Mouse (Mus musculus): ENCODE data around the gene Fmnl1.

Gene Fmnl1

GRCm38 (mm10) chr11:103160738-103161137 is 10.2 kb upstream of the Fmnl1 start:
- DNase-seq (ENCODE audit: low spot score in 2 of 2) = no peak

- no peak for DNase-seq (ENCODE audit: low spot score in 2 of 2)
Observed at GRCm38 (mm10) chr11:103161449-103161848, 9.5 kb upstream of the Fmnl1 start.

- no peak for DNase-seq (ENCODE audit: low spot score in 2 of 2)
Observed at GRCm38 (mm10) chr11:103162132-103162531, 8.8 kb upstream of the Fmnl1 start.

GRCm38 (mm10) chr11:103164391-103164790 is 6.5 kb upstream of the Fmnl1 start:
- DNase-seq (ENCODE audit: low spot score in 2 of 2) = no peak

GRCm38 (mm10) chr11:103168690-103169390 is 2.1 kb upstream of the Fmnl1 start:
- DNase-seq (ENCODE audit: low spot score in 2 of 2) = peak; percentile 75 to 84

- DNase-seq (ENCODE audit: low spot score in 2 of 2) = no peak
Observed at GRCm38 (mm10) chr11:103169664-103170063, 1.2 kb upstream of the Fmnl1 start.

GRCm38 (mm10) chr11:103170111-103170493 is 805 bp upstream of the Fmnl1 start:
- DNase-seq (ENCODE audit: low spot score in 2 of 2) = no peak

GRCm38 (mm10) chr11:103171286-103171620 is 346 bp downstream of the Fmnl1 start:
- DNase-seq (ENCODE audit: low spot score in 2 of 2) = no peak

GRCm38 (mm10) chr11:103171703-103172391 is 940 bp downstream of the Fmnl1 start:
- peak in 1 of 2 experiments; percentile 29 for DNase-seq (ENCODE audit: low spot score in 2 of 2)

- DNase-seq (ENCODE audit: low spot score in 2 of 2) = no peak
Observed at GRCm38 (mm10) chr11:103172392-103173040, 1.6 kb downstream of the Fmnl1 start.

- DNase-seq (ENCODE audit: low spot score in 2 of 2) = no peak
Observed at GRCm38 (mm10) chr11:103173041-103173770, 2.3 kb downstream of the Fmnl1 start.

- peak in 1 of 2 experiments; percentile 70 for DNase-seq (ENCODE audit: low spot score in 2 of 2)
Observed at GRCm38 (mm10) chr11:103173771-103174344, 3.0 kb downstream of the Fmnl1 start.

GRCm38 (mm10) chr11:103174411-103174832 is 3.5 kb downstream of the Fmnl1 start:
- DNase-seq (ENCODE audit: low spot score in 2 of 2) = no peak

GRCm38 (mm10) chr11:103174891-103175391 is 4.0 kb downstream of the Fmnl1 start:
- DNase-seq (ENCODE audit: low spot score in 2 of 2) = no peak

GRCm38 (mm10) chr11:103175688-103176442 is 5.0 kb downstream of the Fmnl1 start:
- DNase-seq (ENCODE audit: low spot score in 2 of 2) = no peak

GRCm38 (mm10) chr11:103176510-103176909 is 5.6 kb downstream of the Fmnl1 start:
- no peak for DNase-seq (ENCODE audit: low spot score in 2 of 2)

- DNase-seq (ENCODE audit: low spot score in 2 of 2) = no peak
Observed at GRCm38 (mm10) chr11:103177216-103177615, 6.3 kb downstream of the Fmnl1 start.

GRCm38 (mm10) chr11:103177815-103178485 is 7.0 kb downstream of the Fmnl1 start:
- DNase-seq (ENCODE audit: low spot score in 2 of 2) = no peak

- DNase-seq (ENCODE audit: low spot score in 2 of 2) = no peak
Observed at GRCm38 (mm10) chr11:103178748-103179147, 7.8 kb downstream of the Fmnl1 start.

GRCm38 (mm10) chr11:103180426-103180825 is 9.5 kb downstream of the Fmnl1 start:
- DNase-seq (ENCODE audit: low spot score in 2 of 2) = no peak

Data from frontal cortex, postnatal 36 days (tissue).